Mouse (Mus musculus): ENCODE measurements around the gene Rap1gap. TPM values are rescaled to one million over a fixed set of nuclear protein-coding genes. Genes with fewer than 3 reads are reported as not detected.

Rap1gap gene
- polyA plus RNA-seq (2014; fragmentation: Illumina TruSeq; extraction: RNeasy Lipid Tissue Mini Kit (QIAGEN cat#74804); ENCODE audit: low replicate concordance): 0.48 TPM

GRCm38 (mm10) chr4:137664433-137664979 lies at the start of gene Rap1gap:
Rap1gap (plus strand) TSS chr4:137664726.

Other genes starting within 250 kb of the Rap1gap start
- gene Cela3b, start 234.2 kb upstream of the Rap1gap start, polyA plus RNA-seq (2014; fragmentation: Illumina TruSeq; extraction: RNeasy Lipid Tissue Mini Kit (QIAGEN cat#74804); ENCODE audit: low replicate concordance): 18.9 TPM
- gene 1700013G24Rik, start 211.4 kb upstream of the Rap1gap start, polyA plus RNA-seq (2014; fragmentation: Illumina TruSeq; extraction: RNeasy Lipid Tissue Mini Kit (QIAGEN cat#74804); ENCODE audit: low replicate concordance): not detected
- gene Hspg2, start 196.0 kb upstream of the Rap1gap start, polyA plus RNA-seq (2014; fragmentation: Illumina TruSeq; extraction: RNeasy Lipid Tissue Mini Kit (QIAGEN cat#74804); ENCODE audit: low replicate concordance): not detected
- gene Ldlrad2, start 90.2 kb upstream of the Rap1gap start, polyA plus RNA-seq (2014; fragmentation: Illumina TruSeq; extraction: RNeasy Lipid Tissue Mini Kit (QIAGEN cat#74804); ENCODE audit: low replicate concordance): not detected
- 59.7 TPM for gene Usp48, start 71.0 kb upstream of the Rap1gap start, polyA plus RNA-seq (2014; fragmentation: Illumina TruSeq; extraction: RNeasy Lipid Tissue Mini Kit (QIAGEN cat#74804); ENCODE audit: low replicate concordance)
- 0.45 TPM for gene Alpl, start 131.7 kb downstream of the Rap1gap start, polyA plus RNA-seq (2014; fragmentation: Illumina TruSeq; extraction: RNeasy Lipid Tissue Mini Kit (QIAGEN cat#74804); ENCODE audit: low replicate concordance)
- gene Ece1, start 197.5 kb downstream of the Rap1gap start, polyA plus RNA-seq (2014; fragmentation: Illumina TruSeq; extraction: RNeasy Lipid Tissue Mini Kit (QIAGEN cat#74804); ENCODE audit: low replicate concordance): 5.6 TPM

Measured in small intestine, adult 10 weeks (tissue).